Mouse (Mus musculus) cerebellum, adult 2 months (tissue): Measurements from ENCODE around the gene Syngr3. TPM values are rescaled to one million over a fixed set of nuclear protein-coding genes. Genes with fewer than 3 reads are reported as not detected.
A peak's percentile ranks its signal among the peaks of the same experiment; 100 is the strongest.

ENCODE experiments used
- DNase-seq, 2 experiments: peaks; one replicate each; pipeline ENCODE4 v3.0.0; 2021
- H3K27ac ChIP-seq: fragments of 200-500 bp; 2 replicates; pipeline ENCODE4 v1.5.1; 2012; ENCODE audit warnings: low read length, control low read depth, inconsistent platforms; ENCODE audit not compliant: insufficient read depth
- H3K27me3 ChIP-seq: fragments of 200-500 bp; 2 replicates; pipeline ENCODE4 v1.6.1; 2012; ENCODE audit warnings: inconsistent platforms, mild to moderate bottlenecking, low read length, moderate library complexity; ENCODE audit not compliant: control insufficient read depth, insufficient read depth
- H3K4me1 ChIP-seq: fragments of 200-500 bp; 2 replicates; pipeline ENCODE4 v1.6.1; 2011; ENCODE audit warnings: low read length; ENCODE audit not compliant: control insufficient read depth, insufficient read depth
- H3K4me3 ChIP-seq: fragments of 200-500 bp; replicated peaks from 2 replicates; pipeline ENCODE3; 2011; ENCODE audit warnings: mild to moderate bottlenecking, low read depth, low read length, control low read depth; ENCODE audit not compliant: insufficient read depth
- CTCF ChIP-seq: fragments of 200-500 bp; IDR thresholded peaks from 2 replicates; pipeline ENCODE4 v1.5.1; 2011; ENCODE audit warnings: low read depth, mild to moderate bottlenecking, control low read depth, low read length, moderate library complexity, borderline replicate concordance; ENCODE audit not compliant: insufficient read depth
- POLR2A ChIP-seq: fragments of 200-500 bp; IDR thresholded peaks from 2 replicates; pipeline ENCODE4 v1.6.1; 2011; ENCODE audit warnings: low read length, control low read depth, borderline replicate concordance; ENCODE audit not compliant: insufficient read depth
- WGBS: fragments of 180-500 bp; shearing (Covaris S2); methylation state at CpG from one replicate; pipeline ENCODE4 v1.1.7; 2018; 5-methylcytosine and 5-hydroxymethylcytosine counted together
- polyA plus RNA-seq: library from polyadenylated mRNA; depleted of rRNA; stranded (reverse); fragments of >200 nt; gene quantifications from 2 replicates; pipeline ENCODE4 v1.2.3, GENCODE M21; 2012

Syngr3 gene
- polyA plus RNA-seq, 1 experiment = 132 TPM

DNA sequence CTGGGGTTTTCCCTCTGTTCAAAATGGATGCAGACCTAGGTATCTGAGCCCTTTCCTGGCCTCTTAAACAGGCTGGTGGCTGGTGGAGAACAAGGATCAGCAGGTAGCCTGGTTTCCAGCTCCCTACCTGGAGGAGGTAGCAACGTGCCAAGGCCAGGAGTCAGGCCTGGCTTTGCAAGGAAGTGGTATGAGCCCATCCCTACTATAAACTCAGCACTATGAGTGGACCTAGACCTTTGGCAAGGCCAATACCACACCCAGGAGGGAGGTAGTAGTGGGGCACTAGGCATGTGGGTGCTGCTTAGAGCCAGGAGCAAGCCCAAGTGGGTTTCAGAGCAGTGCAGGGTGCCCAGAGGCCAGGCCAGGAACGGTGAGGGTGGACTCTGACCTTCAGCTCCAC is 9.7 kb upstream of the Syngr3 start:
- no peak for TF ChIP-seq POLR2A
- no peak for TF ChIP-seq CTCF
- Histone ChIP-seq H3K27me3 (no peaks in the 10 kb centered on the region), H3K27ac (no peak overlapping the region), H3K4me1 (no peaks in the 10 kb centered on the region), H3K4me3 (no peak overlapping the region)
- 74% methylated on average over 2 of the region's 2 CpGs for WGBS
- DNase-seq = no peak

DNA sequence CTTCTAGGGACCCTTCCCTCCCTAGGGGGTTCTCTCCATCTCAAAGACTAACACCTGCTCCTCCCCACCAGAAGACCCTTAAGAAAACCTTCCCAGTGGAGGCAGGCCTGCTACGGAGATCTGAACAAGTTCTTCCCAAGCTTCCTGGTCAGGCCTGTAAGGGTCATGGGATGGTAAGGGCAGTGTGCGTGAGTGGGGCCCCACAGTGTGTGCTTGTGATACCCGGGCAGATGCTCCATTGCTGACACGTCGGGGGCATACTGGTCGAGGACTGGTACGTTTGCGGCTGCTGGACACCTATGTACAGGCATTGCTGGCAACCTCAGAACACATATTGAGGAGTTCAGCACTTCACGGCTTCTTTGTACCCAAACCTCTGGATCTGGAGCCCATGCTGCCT is 9.0 kb upstream of the Syngr3 start:
- H3K27me3 ChIP-seq = no peaks in the 10 kb centered on the region
- TF ChIP-seq POLR2A (no peak), CTCF (no peak)
- DNase-seq = no peak
- no peak overlapping the region for H3K4me3 ChIP-seq
- H3K27ac ChIP-seq = no peak overlapping the region
- 64% methylated on average over 9 of the region's 9 CpGs for WGBS
- no peaks in the 10 kb centered on the region for H3K4me1 ChIP-seq

DNA sequence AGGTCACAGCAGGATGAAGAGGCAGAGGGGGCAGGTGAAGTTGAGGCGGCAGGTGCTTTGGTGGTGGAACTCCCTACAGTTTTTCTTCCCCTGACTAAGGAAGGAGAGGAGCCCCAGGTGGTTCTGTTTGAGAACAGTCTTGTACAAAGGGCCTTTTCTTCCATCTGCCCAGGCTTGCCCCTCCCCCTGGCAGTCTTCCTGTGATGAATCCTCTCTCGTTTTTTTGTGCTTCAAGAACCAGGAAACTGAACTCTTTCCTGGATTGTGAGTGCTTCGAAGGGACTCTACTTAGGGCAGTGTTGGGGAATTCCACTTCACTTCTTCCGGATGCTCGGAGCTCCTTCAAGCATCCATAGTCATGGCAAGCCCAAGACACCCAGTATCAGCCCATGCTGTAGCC is 8.2 kb upstream of the Syngr3 start:
- H3K4me1 ChIP-seq = no peaks in the 10 kb centered on the region
- TF ChIP-seq POLR2A = no peak
- no peak for TF ChIP-seq CTCF
- H3K4me3 ChIP-seq = no peak overlapping the region
- WGBS = 23% methylated on average over 5 of the region's 5 CpGs
- no peak overlapping the region for H3K27ac ChIP-seq
- DNase-seq = no peak
- H3K27me3 ChIP-seq = no peaks in the 10 kb centered on the region

DNA sequence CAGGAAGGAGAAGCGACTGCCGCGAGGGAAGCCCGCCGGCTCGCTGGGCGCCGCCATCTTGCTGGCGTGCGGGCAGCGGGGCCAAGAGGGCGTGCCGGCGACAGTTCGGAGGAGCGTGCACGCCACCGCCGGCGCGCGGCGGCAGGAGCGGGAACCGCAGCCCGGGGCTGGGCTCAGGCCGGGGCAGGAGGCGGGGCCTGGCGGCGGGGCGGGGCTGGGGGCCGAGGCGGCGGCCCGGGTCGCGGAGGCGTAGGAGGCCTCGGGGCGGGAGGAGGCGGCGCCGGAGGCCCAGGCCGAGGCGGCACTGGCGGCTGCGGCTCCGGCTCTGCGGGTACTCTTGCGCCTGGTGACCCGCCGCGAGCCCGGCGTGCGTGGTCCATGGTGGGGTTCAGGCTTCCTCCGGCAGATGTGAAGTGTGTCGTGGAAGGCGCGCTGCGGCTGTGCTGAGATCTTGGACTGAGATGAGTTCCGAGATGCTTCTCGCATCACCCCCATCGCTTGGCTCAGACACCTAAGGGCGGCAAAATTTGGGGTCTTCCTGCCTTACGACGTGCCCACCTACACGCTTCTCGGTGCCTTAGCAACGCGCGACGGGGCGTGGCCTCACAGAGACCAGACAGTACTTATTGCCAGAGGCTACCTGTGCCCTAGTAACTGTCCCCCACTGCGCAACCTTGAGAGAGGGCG is 6.4 kb upstream of the Syngr3 start, which contains the start of the genes Gfer and Noxo1:
TSS of gene Gfer (minus strand) at position 146 of the 687 bp plus-strand sequence.
TSS of gene Noxo1 (plus strand) at position 224 of the 687 bp plus-strand sequence.
- no peaks in the 10 kb centered on the region for H3K27me3 ChIP-seq
- TF ChIP-seq POLR2A = no peak; the same call in 1 of the 2 replicates
- TF ChIP-seq CTCF = 0 out of 2 replicates have a peak, but pooled peaks have one; percentile 11
- peak within 1 kb of the TSS; percentile 67 for H3K4me3 ChIP-seq
- H3K27ac ChIP-seq = peak within 1 kb of the TSS; percentile 64
- no peaks in the 10 kb centered on the region for H3K4me1 ChIP-seq
- under 1% methylated on average over 71 of the region's 76 CpGs for WGBS
- DNase-seq = peak; percentile 87 to 90

DNA sequence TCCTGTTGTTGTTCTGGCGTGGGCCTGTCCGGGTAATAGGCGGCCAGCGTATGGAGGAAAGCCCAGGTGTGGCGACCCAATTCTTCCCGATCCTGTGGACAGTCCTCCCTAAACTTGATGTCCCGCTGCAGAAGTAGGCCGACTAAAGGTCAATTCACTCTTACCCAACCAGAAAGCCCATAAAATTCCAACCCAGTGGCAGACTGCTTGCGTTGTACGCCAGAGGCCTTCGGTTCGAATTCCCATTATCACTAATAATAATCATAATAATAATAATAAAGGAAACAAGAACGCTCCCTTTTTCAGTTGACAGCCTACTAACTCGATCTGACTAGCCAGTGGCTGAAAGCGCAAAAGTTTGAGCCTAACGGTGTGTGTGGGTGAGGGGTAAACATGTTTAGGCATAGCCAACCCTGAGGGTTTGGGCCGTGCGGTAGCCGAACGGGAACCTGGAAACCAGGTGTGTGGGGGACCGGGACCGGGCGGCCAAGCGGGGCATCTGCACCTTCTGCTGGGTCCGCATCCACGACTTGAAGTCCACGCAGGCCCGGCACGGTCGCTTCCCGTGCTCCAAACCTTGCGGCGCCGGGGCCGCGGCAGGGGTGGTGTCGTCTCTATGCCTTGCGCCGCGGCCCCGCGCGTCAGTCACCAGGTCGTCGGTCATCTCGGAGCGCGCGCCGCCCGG is 5.7 kb upstream of the Syngr3 start:
- Histone ChIP-seq H3K4me1 (no peaks in the 10 kb centered on the region), H3K27ac (peak overlapping the region; percentile 45; the same call in 1 of the 2 replicates), H3K27me3 (no peaks in the 10 kb centered on the region), H3K4me3 (peak overlapping the region; percentile 67)
- WGBS = 6% methylated on average over 51 of the region's 51 CpGs
- no peak for DNase-seq
- TF ChIP-seq POLR2A (no peak), CTCF (no peak)

DNA sequence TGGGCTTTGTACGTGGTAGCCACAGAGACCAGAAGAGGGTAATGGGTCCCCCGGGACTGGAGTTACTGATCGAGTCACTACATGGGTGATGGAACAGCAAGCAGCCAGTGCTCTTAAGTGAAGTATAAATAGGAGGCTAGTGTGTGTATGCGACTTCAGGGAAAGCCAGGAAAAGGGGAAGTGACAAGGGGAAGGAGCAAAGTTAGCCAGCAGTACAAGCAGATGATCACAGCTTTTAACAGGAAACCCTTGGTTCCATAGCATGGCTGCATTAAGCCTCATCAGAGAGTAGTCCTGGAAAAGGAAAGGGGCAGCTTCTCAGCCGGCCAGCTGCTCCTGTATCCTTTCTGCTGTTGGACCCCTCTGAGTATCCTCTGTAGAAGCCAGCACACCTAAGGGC is 2.6 kb upstream of the Syngr3 start:
- no peak for DNase-seq
- Histone ChIP-seq H3K4me1 (peaks cover 13% of the 10 kb centered on the region), H3K27me3 (no peaks in the 10 kb centered on the region), H3K4me3 (no peak overlapping the region), H3K27ac (no peak overlapping the region)
- 86% methylated on average over 5 of the region's 5 CpGs for WGBS
- no peak for TF ChIP-seq POLR2A
- TF ChIP-seq CTCF = no peak

DNA sequence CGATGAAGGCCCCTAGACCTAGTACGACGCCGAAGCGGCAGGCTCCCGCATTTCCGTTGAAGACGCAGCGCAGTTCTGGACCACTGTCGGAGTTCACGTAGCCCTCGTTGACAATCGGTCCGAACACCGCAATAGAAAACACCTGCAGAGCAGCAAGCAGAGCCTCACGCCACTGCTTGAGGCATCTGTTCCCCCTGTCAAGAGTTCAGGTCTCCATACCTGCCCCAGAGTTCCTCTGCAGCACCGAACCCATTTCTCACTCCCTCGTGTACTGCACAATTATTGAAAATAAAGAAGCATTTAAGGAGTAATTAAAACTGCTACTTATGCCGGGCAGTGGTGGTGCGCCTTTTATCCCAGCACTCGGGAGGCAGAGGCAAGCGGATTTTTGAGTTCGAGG is 2.2 kb downstream of the Syngr3 start:
- 38% methylated on average over 23 of the region's 23 CpGs for WGBS
- DNase-seq = no peak
- H3K4me3 ChIP-seq = peak overlapping the region; percentile 26
- H3K27me3 ChIP-seq = no peaks in the 10 kb centered on the region
- H3K4me1 ChIP-seq = peaks cover 20% of the 10 kb centered on the region
- no peak overlapping the region for H3K27ac ChIP-seq
- no peak for TF ChIP-seq CTCF
- TF ChIP-seq POLR2A = no peak

DNA sequence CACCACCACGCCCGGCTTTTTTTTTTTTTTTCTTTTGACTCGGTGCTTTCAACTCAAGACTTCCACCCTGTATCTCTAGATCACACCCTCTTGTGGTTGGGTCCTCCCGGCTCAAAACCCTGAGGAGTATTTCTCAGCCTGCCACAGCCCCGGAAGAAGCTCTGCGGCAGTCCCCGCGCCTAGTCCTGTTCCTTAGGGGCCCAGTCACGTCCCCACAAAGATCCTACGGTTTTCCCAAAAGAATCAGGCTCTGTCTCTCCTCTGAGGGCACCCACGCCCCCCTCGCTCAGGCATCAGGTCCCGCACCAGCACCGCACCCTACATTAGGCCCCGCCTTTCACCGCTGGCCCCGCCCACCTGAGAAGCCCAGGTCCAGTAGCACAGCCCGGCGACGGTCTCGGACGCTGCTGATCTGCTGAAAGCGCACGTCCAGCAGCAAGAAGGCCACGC is 2.6 kb downstream of the Syngr3 start:
- Histone ChIP-seq H3K4me1 (peaks cover 20% of the 10 kb centered on the region), H3K27ac (no peak overlapping the region), H3K4me3 (peak overlapping the region; percentile 26), H3K27me3 (no peaks in the 10 kb centered on the region)
- 16% methylated on average over 25 of the region's 25 CpGs for WGBS
- no peak for DNase-seq
- no peak for TF ChIP-seq CTCF
- no peak for TF ChIP-seq POLR2A
